Mouse (Mus musculus): ENCODE data around the gene Pde4d. TPM values are rescaled to one million over a fixed set of nuclear protein-coding genes. Genes with fewer than 3 reads are reported as not detected.

Gene Pde4d
- total RNA-seq, 2 experiments from 2014 or later, result 37.4 to 43.6 TPM

DNA sequence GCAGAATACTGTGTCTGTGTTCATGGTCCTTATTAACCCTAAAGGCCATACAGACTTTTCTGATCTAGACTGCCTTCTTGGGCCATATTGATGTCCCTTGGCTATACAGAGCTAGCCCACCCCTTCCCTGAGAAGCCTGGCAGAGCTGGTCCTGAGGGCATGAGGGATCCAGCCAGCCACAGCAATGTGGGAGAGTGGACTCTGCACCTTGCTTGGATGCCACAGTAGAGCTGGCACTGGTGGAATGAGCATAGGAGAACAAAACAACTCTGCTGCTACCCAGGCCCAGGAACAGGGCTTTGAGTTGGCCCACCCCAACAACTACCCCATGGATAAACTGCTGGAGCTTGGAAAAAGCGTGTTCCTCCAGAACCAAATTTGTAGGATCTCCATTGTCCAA lies 503.2 kb downstream of the Pde4d start:
- intact Hi-C loops (cut with DNase I), result no loop called here
- DNase-seq, result no peak

DNA sequence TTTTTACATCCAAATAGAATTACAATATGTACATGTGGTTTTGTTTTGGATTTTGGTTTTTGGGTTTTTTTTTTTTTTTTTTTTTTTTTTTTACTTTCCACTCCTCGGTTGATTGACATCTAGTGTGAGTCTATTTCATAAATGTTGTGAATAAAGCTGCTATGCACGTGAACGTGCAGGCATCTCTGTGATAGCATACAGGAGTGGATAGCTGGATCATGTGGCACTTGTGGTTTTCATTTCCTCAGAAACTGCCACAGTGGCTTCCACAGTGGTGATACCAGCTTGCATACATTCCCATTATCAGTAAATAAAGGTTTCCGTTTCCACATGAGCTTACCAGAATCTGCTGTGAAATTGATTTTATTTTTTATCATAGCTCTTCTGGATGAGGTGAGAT lies 506.3 kb downstream of the Pde4d start:
- no peak for DNase-seq

DNA sequence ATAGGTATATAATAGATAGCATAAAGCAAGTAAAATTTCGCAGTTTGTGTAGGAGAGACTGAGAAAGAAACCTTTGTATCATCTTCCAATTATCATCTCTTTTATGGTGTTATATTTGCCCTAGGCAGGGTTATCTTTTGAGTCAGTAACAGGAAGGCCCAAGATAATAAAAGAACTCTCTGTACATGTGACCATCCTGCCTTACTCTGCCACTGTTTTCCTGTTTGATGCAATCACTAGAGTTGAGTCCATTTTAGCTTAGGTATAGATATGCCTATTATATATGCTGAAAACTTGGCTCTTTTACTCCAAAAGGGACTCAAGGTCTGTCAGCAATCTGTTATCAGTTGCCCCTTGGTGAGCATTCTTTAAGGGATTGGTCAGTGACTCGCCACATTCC lies 514.3 kb downstream of the Pde4d start:
- intact Hi-C loops (cut with DNase I), result no loop called here
- DNase-seq, result no peak

More for the DNA sequence above, 506.3 kb downstream of the Pde4d start:
- intact Hi-C loops (cut with DNase I), result no loop called here

DNA sequence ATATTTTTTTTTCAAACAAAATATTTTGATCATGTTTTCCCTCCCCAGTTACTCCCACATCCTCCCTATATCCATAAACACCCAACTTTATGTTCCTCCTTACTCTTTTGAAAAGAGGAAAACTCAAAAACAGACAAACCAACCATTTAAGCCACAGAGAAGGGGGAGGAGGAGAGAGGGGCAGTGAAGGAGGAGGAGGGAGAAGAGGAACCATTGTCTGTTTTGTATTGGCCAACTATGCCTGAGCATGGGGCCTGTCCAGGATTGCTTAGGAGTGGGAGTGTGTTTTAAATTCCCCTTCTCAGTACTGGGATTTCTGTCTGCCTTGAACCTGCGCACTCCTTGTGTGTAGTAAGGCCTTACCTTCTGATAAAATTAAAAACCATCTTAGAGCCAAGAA lies 531.4 kb downstream of the Pde4d start:
- intact Hi-C loops (cut with DNase I), result no loop called here
- DNase-seq, result no peak

DNA sequence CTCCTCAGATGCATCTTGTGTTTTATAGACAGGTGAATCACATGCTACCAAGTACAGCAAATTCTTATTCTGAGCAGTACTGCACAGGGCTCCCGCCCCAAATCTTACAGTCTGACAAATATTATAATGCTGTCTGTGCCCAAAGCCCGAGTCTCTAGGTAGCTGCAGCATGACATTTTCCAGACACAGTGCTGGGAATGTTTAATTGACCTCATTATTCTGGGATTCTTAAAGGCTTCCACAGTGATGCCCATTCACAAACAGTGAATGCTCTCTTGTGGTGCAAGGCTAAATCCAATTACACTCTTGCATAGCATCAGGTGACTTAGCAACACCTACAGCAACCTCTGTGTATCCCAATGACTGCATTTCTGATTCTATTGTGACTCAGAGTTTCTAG lies 549.0 kb downstream of the Pde4d start:
- DNase-seq, result no peak
- intact Hi-C loops (cut with DNase I), result no loop called here

DNA sequence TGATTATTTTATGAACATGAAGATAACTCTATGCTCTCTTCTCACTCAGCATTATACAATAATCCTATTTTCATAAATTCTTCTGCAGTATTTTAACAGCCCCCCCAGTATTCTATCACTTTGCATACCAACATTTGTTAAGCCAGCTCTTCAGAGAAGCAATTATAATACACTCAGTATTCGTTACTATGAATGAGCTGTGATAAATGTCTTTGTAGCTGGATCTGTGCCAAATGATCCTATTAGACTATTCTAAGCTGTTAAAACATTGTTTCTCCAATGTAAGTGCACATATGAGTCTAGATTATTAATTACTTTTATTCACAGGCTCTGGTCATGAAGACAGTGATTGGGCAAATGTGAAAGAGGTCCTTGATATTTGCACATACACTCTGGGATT lies 575.0 kb downstream of the Pde4d start:
- no peak for DNase-seq
- intact Hi-C loops (cut with DNase I), result no loop called here

DNA sequence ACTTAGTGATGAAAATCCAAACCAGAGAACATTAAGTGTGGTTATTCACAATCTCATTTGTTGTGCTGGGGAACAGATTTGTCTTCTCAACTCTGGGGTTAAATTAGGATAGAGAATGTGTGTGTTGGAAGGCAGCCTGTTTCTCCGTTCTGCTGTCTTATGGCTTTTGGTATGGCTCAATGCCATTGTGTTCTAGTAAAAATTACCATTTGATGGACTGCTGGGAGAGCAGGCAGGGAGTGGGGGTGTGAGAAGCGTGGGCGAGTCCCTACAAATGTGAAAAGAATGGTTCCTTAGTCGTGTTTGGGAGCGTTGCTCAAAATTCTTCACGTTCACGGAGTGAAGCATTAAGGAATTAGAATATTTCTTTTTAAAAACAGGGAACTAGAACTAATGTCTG lies 597.4 kb downstream of the Pde4d start:
- intact Hi-C loops (cut with DNase I), result no loop called here
- no peak for DNase-seq

DNA sequence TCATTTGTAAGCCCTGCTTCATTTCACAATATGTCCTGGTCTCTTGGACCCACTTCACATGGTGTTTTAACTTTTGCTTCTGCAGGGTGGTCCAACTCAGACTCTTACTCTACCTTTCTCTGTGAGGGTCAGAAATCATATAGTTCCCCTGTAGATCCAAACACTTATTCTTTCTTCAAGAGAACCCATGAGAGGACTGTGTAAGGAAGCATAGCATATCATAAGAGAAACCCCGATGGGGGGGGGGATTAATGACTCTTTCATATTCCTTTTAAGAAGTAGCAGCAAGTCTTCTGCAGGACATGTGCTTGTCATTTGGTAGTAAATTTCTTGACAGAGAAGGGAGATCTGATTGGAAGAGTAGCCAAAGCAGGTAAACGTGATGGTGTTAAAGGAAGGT lies 603.1 kb downstream of the Pde4d start:
- DNase-seq, result no peak
- intact Hi-C loops (cut with DNase I), result no loop called here

DNA sequence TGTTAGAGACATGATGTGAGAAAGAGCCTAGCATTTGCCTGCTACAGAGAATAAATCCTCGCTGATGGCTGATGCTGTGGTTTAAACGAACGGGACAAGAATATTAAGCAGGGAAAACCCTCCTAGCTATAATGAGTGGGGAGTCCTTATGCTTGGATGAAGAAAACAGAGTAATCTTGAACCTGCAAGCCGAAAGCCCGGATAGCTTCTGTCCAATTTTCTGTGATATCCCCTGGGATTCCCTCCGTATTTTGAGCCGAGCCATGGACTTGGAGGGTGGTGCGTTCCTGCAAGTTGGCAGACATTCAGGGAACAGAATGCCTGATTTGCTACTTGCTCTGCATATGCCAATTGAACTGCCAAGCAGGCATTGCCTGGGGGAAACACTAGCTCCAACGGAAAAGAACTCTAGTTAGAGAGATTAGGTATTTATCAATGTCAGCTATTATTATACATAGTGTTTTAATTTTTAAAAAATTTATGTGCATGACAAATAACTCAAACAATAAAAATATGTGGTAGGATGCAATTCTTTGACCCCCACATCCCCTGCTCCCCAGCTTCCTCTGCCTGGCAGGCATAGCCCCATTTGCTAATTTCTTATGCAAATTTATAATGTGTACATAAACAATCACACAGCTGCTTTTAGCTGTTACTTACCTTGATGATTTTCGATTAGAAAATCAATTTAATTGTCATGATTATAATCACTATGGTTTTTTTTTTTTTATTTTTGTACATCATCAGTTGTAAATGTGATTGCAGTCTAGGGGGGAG lies 603.7 kb downstream of the Pde4d start:
- DNase-seq, result no peak
- intact Hi-C loops (cut with DNase I), result no loop called here

DNA sequence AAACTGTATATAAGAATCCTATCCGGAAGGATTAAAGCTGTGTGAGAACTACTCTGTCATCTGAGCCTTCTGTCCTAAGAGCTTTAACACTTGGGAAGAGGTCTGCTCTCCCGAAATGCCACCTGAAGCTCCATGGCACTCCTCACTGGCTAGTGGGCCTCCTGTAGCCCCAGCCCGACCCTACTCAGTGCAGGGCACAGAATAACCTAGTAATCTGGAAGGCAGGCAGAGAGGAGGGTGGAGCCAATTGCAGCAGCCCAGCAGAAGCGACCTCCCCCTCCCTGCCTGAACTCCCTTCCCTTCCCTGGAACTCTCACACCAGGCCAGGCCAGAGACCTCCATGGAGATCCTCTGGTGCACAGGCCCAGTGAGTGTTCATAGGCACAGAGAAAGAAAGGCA lies 608.3 kb downstream of the Pde4d start:
- no peak for DNase-seq
- intact Hi-C loops (cut with DNase I), result no loop called here

DNA sequence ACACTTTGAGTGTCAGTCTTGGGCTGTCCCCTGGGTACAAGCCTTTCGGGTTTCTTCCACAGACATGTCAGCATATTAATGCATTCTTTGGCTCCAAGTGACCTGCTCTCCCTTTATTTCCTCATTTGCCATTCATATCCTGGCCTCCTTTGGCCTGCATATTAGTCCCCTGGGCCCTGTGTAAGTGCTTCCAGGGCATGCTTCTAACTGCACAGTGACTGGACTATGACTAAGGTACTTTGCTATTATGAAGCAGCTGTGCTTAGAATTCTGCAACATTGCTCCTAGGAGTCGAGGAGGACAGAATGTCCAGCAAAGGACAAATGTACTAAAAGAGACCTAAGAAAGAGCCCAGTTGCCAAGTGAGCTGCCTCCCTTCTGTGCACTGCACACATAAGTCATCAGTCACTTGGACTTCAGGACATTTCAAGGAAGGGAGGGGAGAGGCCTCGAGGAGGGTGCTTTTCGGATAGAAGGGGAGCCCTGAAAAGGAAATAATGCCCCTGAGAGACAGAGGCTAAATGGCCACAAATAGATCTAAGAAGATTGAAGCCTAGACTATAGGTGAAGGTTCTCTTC lies 616.9 kb downstream of the Pde4d start:
- peak in 1 of 2 experiments; percentile 7 for DNase-seq
- intact Hi-C loops (cut with DNase I), result no loop called here

DNA sequence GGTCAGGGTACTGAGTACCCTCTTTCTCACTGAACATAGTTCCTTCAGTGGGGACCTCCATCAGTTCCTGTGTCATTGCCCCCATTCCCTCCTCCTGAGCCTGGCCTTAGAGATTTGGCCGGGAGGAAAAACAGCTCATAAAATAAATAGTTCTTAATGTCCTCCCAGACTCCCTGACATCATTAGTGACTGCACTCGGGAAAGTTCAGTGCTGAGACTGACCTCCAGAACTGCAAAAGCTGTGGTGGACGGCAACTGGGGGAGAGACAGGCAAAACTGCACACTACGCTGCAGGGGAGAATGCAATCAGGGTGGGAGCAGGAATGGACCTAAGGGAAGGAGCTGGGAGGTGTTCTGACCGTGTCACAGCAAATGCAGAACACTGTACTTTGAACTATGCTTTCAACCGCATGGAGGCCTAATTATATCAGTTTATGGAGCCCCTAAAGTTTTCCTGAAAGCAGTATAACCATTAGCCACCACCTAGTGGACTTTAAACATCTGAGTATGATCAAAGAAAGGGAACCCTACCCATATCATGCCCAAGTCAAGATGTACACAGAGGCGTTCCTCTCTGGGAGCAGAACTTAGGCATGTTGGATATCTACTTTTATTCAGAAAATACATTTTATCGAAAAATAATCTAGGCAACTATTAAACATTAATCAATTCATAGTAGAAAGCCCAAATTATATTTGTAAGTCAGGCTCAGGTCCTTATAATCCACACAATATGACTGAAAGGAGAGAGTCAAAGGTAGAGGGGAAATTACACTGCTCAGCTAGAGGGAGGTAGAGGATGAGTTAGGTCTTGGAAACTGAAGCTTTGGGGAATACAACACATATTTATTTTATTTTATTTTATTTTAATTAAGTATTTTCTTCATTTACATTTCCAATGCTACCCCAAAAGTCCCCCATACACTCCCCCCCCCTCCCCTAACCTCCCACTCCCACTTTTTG lies 618.8 kb downstream of the Pde4d start:
- DNase-seq, result no peak
- intact Hi-C loops (cut with DNase I), result no loop called here

DNA sequence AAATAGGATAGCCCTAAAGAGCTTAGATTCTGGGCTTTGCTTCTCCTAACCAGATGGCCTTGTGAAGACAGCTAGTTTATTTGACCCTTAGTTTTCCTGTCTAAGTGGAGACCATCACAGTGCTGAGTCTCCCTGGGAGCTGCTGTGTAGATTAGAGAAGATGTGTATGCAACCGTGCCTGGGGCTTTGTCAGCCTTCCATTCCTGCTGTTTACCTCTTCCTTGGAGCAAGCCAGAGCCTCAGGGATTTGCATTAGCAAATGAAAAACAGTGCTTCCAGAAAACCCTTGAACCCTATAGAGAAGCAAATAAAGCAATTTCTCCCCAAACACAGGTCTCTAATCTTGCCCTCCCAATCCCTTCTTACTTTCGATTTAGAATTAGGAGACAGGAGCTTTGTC lies 623.6 kb downstream of the Pde4d start:
- intact Hi-C loops (cut with DNase I), result no loop called here

DNA sequence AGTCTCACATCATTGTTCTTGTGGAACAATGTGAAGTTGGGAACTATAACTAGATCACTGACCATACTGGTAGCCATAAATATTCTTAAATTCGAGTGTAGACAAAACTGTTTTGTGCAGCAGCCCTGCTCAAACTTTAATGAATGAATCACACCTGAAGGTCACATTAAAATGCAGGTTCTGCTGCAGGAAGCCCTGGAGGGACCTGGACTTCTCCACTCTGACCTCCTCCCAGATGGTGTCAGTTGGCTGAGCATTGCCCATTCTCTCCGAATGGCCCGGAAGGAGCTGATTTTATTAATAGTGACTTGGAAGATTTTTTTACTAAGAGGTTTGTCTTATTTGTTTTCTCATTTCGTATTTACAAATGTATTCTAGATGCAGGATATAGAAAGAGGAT lies 624.3 kb downstream of the Pde4d start:
- intact Hi-C loops (cut with DNase I), result no loop called here

More for the DNA sequence above, 623.6 kb downstream of the Pde4d start:
- DNase-seq, result no peak

DNA sequence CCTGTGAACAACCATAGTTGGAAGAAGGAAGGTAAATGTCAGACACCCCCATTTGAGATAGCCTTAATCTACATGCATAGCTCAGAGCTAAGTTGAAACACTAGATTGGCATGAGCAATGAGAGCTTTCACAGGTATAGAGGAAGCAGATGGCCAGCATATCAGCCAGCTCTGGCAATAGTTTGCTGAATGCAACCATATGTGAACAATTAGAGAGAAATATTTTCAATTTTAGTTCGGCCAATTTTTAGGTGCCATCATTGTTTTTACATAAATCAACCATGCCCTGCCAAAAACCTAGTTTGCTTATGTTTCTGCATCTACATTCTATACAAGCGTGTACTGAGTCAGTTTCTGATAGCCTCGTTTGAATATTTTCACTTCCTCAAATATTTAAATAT lies 642.9 kb downstream of the Pde4d start:
- intact Hi-C loops (cut with DNase I), result no loop called here
- DNase-seq, result no peak

More for the DNA sequence above, 624.3 kb downstream of the Pde4d start:
- DNase-seq, result no peak

DNA sequence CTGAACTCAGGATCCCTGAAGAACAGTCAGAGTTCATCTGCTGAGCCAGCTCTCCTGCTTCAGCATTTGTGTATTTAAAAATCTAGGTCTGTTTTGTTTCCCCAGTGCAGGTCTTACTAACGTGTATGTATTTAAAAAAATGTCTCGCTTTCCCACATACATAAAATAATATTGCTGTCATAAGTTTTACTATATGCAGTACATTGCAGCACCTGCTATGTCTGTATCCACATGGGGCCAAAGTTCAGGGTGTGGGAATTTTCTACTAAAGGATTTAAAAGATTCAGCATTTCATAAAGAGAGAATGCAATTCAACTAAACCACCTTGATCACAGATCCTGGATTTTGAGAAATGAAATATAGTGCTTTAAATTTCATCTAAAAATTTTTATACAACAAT lies 646.9 kb downstream of the Pde4d start:
- intact Hi-C loops (cut with DNase I), result no loop called here
- DNase-seq, result no peak

DNA sequence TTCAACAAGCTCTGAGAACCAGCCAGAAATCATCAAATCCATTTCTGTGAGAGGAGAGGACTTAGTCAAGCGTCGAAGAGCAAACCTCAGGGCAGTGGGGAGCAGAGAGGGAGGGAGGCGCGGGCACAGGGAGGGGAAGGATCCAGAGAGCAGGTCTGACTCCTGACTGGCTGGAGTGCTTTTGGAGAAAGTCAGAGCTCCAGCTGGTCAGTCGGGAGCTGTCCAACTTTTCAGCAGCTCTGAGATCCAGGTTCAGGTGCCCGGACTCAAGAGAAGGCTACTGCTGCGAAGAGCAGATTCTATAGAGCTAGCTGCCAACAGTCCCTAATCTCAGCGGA lies 666.2 kb downstream of the Pde4d start:
- intact Hi-C loops (cut with DNase I), result no loop called here
- DNase-seq, result peak; percentile 12 to 14

DNA sequence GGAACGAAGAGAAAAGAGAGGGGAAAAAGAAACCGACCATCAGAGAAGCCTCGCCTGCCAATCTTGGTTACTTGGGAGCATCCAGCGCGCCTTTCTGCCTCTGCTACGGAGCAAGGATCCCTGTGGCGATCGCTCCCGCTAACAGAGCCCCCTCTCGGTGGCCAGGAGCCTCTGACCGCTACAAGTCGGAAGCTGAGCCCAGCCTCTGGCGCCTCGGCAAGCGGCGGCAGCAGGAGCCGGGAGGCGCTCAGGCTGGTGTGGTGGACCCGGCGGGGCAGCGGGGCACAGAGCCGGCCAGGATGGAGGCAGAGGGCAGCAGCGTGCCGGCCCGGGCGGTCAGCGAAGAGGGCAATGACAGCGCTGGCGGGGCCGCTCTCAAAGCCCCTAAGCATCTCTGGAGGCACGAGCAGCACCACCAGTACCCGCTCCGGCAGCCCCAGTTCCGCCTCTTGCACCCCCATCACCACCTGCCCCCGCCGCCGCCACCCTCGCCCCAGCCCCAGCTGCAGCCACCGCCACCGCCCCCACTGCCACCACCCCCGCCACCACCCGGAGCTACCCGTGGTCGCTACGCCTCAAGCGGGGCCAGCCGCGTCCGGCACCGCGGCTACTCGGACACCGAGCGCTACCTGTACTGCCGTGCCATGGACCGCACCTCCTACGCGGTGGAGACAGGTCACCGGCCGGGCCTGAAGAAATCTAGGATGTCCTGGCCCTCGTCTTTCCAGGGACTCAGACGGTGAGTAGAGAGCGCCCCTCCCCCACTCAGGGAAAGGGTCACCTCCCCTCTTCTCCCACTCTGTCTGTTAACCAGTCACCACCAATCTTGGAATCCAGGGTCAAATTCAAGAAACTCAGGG lies 666.8 kb downstream of the Pde4d start:
- intact Hi-C loops (cut with DNase I), result no loop called here
- DNase-seq, result peak in 1 of 2 experiments; percentile 2

DNA sequence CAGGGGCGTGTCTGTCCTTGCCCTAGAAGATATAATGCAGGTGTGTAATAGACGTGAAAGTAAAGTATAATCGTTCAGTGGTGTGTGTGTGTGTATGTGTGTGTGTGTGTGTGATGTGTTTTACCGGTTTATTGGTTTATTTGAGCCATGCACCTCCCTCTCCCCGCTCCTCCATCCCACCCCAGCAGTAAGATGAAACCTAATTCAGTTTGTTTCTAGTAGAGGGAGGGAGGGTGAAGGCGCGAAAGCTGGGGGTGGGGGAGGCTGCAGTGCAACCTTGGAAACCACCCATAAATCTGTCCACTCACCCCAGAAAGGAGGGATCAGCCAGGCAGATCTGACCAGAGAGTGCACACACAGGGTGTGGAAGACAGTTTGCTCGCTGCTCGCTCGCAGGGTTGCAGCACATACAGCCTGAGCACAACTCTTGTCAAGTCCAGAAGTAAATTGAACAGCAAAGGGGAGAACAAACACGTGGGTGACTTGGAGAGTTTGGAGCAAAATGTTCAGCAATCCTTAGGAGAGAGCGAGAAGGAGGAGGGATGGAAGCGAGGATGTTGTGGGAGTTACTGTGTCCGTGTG lies 667.6 kb downstream of the Pde4d start:
- no peak for DNase-seq

DNA sequence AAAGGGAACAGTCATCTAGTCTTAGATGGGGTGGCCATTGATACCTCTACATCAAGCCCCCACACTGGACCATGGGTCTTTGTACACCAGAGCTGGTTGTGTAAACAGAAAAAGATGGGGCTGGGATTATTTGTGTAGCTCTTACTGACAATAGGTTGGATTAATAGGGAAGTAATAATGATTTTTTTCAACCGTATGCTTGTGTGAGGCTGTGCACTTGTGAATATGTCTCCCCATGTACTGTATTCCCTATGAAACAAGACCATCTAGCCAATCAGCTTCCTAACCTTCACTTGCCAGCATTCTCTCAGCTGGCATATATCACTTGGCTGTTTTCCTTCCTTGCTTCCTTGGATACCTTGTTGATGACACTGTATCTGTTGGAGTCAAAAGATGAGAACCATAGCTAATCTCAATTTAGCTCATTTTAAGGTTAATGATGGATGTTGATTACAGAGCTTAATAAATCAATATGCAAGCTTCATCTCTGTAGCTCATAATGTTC lies 668.6 kb downstream of the Pde4d start:
- intact Hi-C loops (cut with DNase I), result no loop called here
- DNase-seq, result no peak

More for the DNA sequence above, 667.6 kb downstream of the Pde4d start:
- intact Hi-C loops (cut with DNase I), result no loop called here

All from heart, postnatal 36 days (tissue).